Mouse (Mus musculus) forebrain, embryonic 10.5 days (tissue): Measurements from ENCODE around the gene Tmem168. TPM values are rescaled to one million over a fixed set of nuclear protein-coding genes. Genes with fewer than 3 reads are reported as not detected.

Source experiments
- DNase-seq: peaks from one replicate; pipeline ENCODE4 v3.0.0-alpha.2; 2017; ENCODE audit warnings: low spot score; ENCODE audit errors: extremely low spot score
- H3K27ac ChIP-seq: fragments of 300-500 bp; sonication (generic); 2 replicates; pipeline ENCODE4 v1.5.1; 2016; ENCODE audit warnings: mild to moderate bottlenecking
- H3K27me3 ChIP-seq: fragments of 300-500 bp; sonication (generic); 2 replicates; pipeline ENCODE4 v1.6.1; 2016; ENCODE audit warnings: mild to moderate bottlenecking; ENCODE audit not compliant: poor library complexity, severe bottlenecking
- H3K36me3 ChIP-seq: fragments of 300-500 bp; sonication (generic); replicated peaks from 2 replicates; pipeline ENCODE4 v1.6.1; 2016; ENCODE audit warnings: mild to moderate bottlenecking, moderate library complexity
- H3K4me1 ChIP-seq: fragments of 300-500 bp; sonication (generic); 2 replicates; pipeline ENCODE4 v1.6.1; 2016
- H3K4me3 ChIP-seq: fragments of 300-500 bp; sonication (generic); 2 replicates; pipeline ENCODE4 v1.5.1; 2016; ENCODE audit warnings: mild to moderate bottlenecking, moderate library complexity
- H3K9me3 ChIP-seq: fragments of 300-500 bp; sonication (generic); 2 replicates; pipeline ENCODE4 v1.6.1; 2016; ENCODE audit warnings: mild to moderate bottlenecking, moderate library complexity
- WGBS: fragments of 180-500 bp; shearing (Covaris S2); methylation state at CpG from one replicate; pipeline ENCODE4 v1.1.7; 2016; 5-methylcytosine and 5-hydroxymethylcytosine counted together
- polyA plus RNA-seq: library from polyadenylated mRNA; unstranded; fragments of >200 nt; fragmentation: Nextera tagmentation; extraction: Ambion mirVana; gene quantifications from 2 replicates; pipeline ENCODE4 v1.2.1, GENCODE M21; 2016

Gene Tmem168
- polyA plus RNA-seq, 1 experiment from 2014 or later: 28.8 TPM

DNA sequence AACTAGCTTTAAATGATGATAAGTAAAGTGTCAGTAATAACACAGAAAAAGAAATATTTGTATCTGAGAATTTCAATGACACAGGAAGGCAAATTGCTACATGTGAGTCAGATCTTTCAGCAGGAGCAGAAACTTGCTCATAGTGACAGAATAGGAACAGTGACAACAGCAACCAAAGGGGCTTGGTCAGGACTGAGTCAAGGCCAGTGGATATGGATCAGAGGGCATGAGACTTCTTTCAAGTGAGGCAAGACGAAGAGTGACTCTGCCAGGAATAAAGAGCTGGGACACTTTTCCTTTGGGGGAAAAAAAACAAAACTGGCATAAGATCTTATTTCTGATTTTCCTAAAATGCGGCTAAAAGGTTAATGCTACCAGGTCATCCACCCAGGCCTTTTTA is 52.6 kb downstream of the Tmem168 start:
- H3K36me3 ChIP-seq: no peaks in the 10 kb centered on the region
- H3K27ac ChIP-seq: no peak overlapping the region
- H3K27me3 ChIP-seq: no peaks in the 10 kb centered on the region
- H3K4me3 ChIP-seq: no peak overlapping the region
- no peaks in the 10 kb centered on the region for H3K9me3 ChIP-seq
- DNase-seq: no peak
- no peaks in the 10 kb centered on the region for H3K4me1 ChIP-seq
- 86% methylated on average over 2 of the region's 2 CpGs for WGBS

DNA sequence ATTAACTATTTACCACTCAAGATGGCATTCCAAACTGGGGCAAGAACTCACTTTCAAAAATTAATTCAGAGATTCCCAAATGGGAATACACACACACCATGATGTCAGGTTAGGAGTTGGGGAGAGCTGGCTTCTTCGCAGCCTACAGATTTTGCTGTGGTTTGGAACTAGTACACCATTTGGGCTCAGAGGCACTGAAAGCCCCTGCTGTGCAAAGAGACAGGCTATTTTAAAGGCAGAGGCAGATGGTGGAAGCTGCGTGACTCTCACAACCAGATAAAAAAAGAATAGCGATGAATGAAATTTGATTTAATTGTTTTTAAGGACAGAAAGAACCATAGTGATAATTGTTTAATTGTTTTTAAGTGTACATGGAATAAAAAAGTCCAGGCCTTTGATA is 66.1 kb downstream of the Tmem168 start:
- 93% methylated on average over 3 of the region's 3 CpGs for WGBS

DNA sequence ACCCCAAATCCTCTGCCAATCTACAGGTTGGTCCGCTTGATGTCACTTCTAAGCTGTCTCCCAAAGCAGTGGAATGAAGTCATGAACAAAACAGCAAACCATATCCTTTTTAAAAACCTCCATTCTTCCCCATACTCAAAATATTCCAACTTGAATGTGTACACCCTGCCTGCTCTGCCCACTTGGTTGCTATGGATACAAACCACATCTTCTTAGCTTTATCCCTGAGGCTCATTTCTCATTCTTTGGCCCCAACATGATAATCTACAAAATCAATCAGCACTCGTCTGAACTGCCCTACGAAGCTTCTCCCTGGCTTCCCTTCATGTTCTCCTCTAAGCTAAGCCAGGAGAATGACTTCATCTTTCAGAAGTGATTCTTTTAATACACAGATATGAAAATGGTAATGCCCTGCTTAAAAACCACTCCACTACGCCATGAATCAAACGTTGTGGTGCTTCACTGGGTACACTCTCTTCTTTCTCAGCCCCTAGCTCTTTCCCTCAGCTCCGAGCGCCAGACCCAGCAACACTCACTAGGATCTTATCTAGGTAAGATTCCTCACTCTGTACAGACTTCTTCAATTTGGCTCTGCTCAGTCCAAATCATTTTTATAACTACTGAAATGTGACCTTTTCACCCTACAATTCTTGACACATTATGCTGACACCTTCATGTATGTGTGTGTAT is 70.5 kb downstream of the Tmem168 start:
- H3K27me3 ChIP-seq: no peaks in the 10 kb centered on the region
- no peaks in the 10 kb centered on the region for H3K4me1 ChIP-seq
- no peaks in the 10 kb centered on the region for H3K36me3 ChIP-seq
- H3K9me3 ChIP-seq: no peaks in the 10 kb centered on the region
- H3K27ac ChIP-seq: no peak overlapping the region
- H3K4me3 ChIP-seq: no peak overlapping the region
- no peak for DNase-seq
- 88% methylated on average over 7 of the region's 7 CpGs for WGBS

More for the DNA sequence above, 66.1 kb downstream of the Tmem168 start:
- H3K4me3 ChIP-seq: no peak overlapping the region
- H3K9me3 ChIP-seq: no peaks in the 10 kb centered on the region
- 0 out of 2 replicates have a peak, but pooled peaks cover 3% of the 10 kb centered on the region for H3K4me1 ChIP-seq
- no peak overlapping the region for H3K27ac ChIP-seq
- no peak for DNase-seq
- H3K27me3 ChIP-seq: no peaks in the 10 kb centered on the region
- no peaks in the 10 kb centered on the region for H3K36me3 ChIP-seq

Other genes starting within 250 kb of the Tmem168 start
- gene Bmt2, start 69.9 kb upstream of the Tmem168 start, polyA plus RNA-seq: 18.5 and 19.0 TPM in 2 replicates
- 4.9 and 5.9 TPM in 2 replicates for gene Gpr85, start 231.8 kb upstream of the Tmem168 start, polyA plus RNA-seq